Comparison of ENCODE assay signal across 8 mouse cellular contexts in the genomic region with DNA sequence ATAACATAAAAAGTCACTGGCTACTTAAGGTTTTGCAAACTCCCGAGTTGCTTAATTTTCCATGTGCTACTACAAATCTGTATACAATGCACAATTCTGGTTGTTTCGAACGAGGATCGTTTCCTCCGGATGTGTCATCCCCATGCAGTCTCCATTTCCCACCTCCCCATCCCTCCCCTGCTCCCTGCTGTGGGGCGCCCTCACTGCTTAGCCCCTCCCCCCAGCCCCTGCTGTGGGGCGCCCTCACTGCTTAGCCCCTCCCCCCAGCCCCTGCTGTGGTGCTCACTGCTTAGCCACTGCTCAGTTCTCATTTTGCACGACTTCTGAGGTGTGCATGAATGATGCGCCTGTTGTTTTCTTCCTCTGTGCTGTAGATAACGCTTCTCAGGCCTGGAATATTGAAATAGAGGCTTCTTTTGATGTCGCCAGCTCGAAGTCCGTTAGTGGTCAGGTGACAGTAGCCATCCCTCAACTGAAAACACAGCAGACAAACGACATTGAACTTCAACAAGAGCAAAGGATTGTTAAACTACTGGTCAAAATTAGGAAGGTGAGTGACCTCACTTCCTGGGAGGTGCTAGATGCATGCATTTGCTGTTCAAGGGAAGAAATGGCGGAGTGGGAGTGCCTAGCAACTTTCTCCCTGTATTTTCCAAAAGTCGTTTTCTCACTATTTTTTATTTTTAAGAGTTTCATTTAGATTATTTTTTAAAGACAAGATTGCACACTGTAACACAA. TPM values are rescaled to one million over a fixed set of nuclear protein-coding genes. Genes with fewer than 3 reads are reported as not detected.
DNase-seq lines count a peak whose midpoint lies in the region; ATAC-seq lines count a peak whose summit lies in the region.

No protein-coding gene starts in this region.

- no peaks in the 10 kb centered on the region for H3K36me3 ChIP-seq in hindbrain, embryonic 15.5 days
- no peaks in the 10 kb centered on the region for H3K36me3 ChIP-seq in hindbrain, embryonic 16.5 days (ENCODE audit: control insufficient read depth, insufficient read depth, low read length)
- no peaks in the 10 kb centered on the region for H3K36me3 ChIP-seq in embryonic facial prominence, embryonic 13.5 days
- peaks cover 3% of the 10 kb centered on the region; the same call in 1 of the 2 replicates for H3K36me3 ChIP-seq in liver, embryonic 12.5 days

- H3K27me3 ChIP-seq in hindbrain, embryonic 15.5 days: no peaks in the 10 kb centered on the region
- no peaks in the 10 kb centered on the region for H3K27me3 ChIP-seq in hindbrain, embryonic 16.5 days (replicated peaks; ENCODE audit: control insufficient read depth, insufficient read depth, low read length)
- no peaks in the 10 kb centered on the region for H3K27me3 ChIP-seq in embryonic facial prominence, embryonic 13.5 days
- H3K27me3 ChIP-seq in liver, embryonic 12.5 days (replicated peaks): no peaks in the 10 kb centered on the region

- no peaks in the 10 kb centered on the region for H3K4me1 ChIP-seq in hindbrain, embryonic 15.5 days (replicated peaks)
- no peaks in the 10 kb centered on the region for H3K4me1 ChIP-seq in hindbrain, embryonic 16.5 days (ENCODE audit: control insufficient read depth, insufficient read depth, low read depth, low read length)
- H3K4me1 ChIP-seq in embryonic facial prominence, embryonic 13.5 days: peaks cover 7% of the 10 kb centered on the region
- peaks cover 16% of the 10 kb centered on the region for H3K4me1 ChIP-seq in liver, embryonic 12.5 days

- ATAC-seq in hindbrain, embryonic 15.5 days (ENCODE audit: low FRiP score, low read depth): 0 out of 2 replicates have a peak, but pooled peaks have one; percentile 27
- ATAC-seq in hindbrain, embryonic 16.5 days: no peak
- no peak for ATAC-seq in embryonic facial prominence, embryonic 13.5 days (ENCODE audit: insufficient number of reproducible peaks, insufficient read depth, low FRiP score, low TSS enrichment, low read depth)
- peak; percentile 67 for ATAC-seq in liver, embryonic 12.5 days
- no peak for ATAC-seq in megakaryocyte-erythroid progenitor cell, adult 5-6 weeks (replicated peaks; ENCODE audit: low FRiP score, low TSS enrichment, poor library complexity, severe bottlenecking)

- H3K4me2 ChIP-seq in hindbrain, embryonic 15.5 days: no peak overlapping the region
- H3K4me2 ChIP-seq in hindbrain, embryonic 16.5 days (ENCODE audit: low read length): no peak overlapping the region
- H3K4me2 ChIP-seq in embryonic facial prominence, embryonic 13.5 days: peak overlapping the region; percentile 37
- peak overlapping the region; percentile 45 for H3K4me2 ChIP-seq in liver, embryonic 12.5 days

- no peak overlapping the region for H3K9ac ChIP-seq in hindbrain, embryonic 15.5 days
- H3K9ac ChIP-seq in hindbrain, embryonic 16.5 days (ENCODE audit: low read depth, low read length): no peak overlapping the region
- no peak overlapping the region for H3K9ac ChIP-seq in embryonic facial prominence, embryonic 13.5 days
- no peak overlapping the region for H3K9ac ChIP-seq in liver, embryonic 12.5 days

- no peak overlapping the region for H3K27ac ChIP-seq in hindbrain, embryonic 15.5 days (replicated peaks)
- no peak overlapping the region for H3K27ac ChIP-seq in hindbrain, embryonic 16.5 days (ENCODE audit: low read depth, low read length)
- H3K27ac ChIP-seq in embryonic facial prominence, embryonic 13.5 days: 0 out of 2 replicates have a peak overlapping the region, but pooled peaks have one; percentile 16
- peak overlapping the region; percentile 29; the same call in 1 of the 2 replicates for H3K27ac ChIP-seq in liver, embryonic 12.5 days

- H3K4me3 ChIP-seq in hindbrain, embryonic 15.5 days: no peak overlapping the region
- no peak overlapping the region for H3K4me3 ChIP-seq in hindbrain, embryonic 16.5 days (ENCODE audit: low read length)
- H3K4me3 ChIP-seq in embryonic facial prominence, embryonic 13.5 days: no peak overlapping the region
- no peak overlapping the region for H3K4me3 ChIP-seq in liver, embryonic 12.5 days

- H3K9me3 ChIP-seq in hindbrain, embryonic 15.5 days: no peaks in the 10 kb centered on the region
- H3K9me3 ChIP-seq in hindbrain, embryonic 16.5 days (ENCODE audit: control insufficient read depth, low read length): no peaks in the 10 kb centered on the region
- no peaks in the 10 kb centered on the region for H3K9me3 ChIP-seq in embryonic facial prominence, embryonic 13.5 days
- no peaks in the 10 kb centered on the region for H3K9me3 ChIP-seq in liver, embryonic 12.5 days (replicated peaks)

- 59% methylated on average over 16 of the region's 16 CpGs for WGBS in hindbrain, embryonic 15.5 days
- WGBS in hindbrain, embryonic 16.5 days: 64% methylated on average over 16 of the region's 16 CpGs
- WGBS in embryonic facial prominence, embryonic 13.5 days: 60% methylated on average over 16 of the region's 16 CpGs
- WGBS in liver, embryonic 12.5 days (ENCODE audit: insufficient replicate concordance): 30% methylated on average over 16 of the region's 16 CpGs

- DNase-seq in ES-CJ7 (ENCODE audit: low read depth, low spot score): peak; percentile 78
- no peak for DNase-seq in T-cell, adult 2 months (ENCODE audit: low spot score)
- no peak for DNase-seq in embryo, embryonic 9.5 days (ENCODE audit: extremely low spot score)

RNA-seq across cellular contexts. Expression of a gene that starts 37.4 kb away (rescaled TPM):
- 6.3 and 6.7 TPM in 2 replicates for polyA plus RNA-seq in hindbrain, embryonic 15.5 days (2015; fragmentation: Nextera tagmentation; extraction: Ambion mirVana)
- polyA plus RNA-seq in hindbrain, embryonic 16.5 days (2015; fragmentation: Nextera tagmentation; extraction: Ambion mirVana): 9.0 and 9.5 TPM in 2 replicates
- 5.8 and 6.1 TPM in 2 replicates for polyA plus RNA-seq in embryonic facial prominence, embryonic 13.5 days (2015; fragmentation: Nextera tagmentation; extraction: Ambion mirVana)
- 6.8 and 7.3 TPM in 2 replicates for polyA plus RNA-seq in liver, embryonic 12.5 days (2016; fragmentation: Nextera tagmentation; extraction: Ambion mirVana)
- 7.0 and 10.7 TPM in 2 replicates for total RNA-seq in megakaryocyte-erythroid progenitor cell, adult 5-6 weeks (2014; fragmentation: Nextera tagmentation)
- 16.4 and 22.3 TPM in 2 replicates for total RNA-seq in megakaryocyte-erythroid progenitor cell, adult 5-6 weeks (2017)

Comparison
In these comparisons a context has a peak if more than half of its experiments do, and no peak if none do; other contexts are left out.
1. ATAC-seq: peak in hindbrain, embryonic 15.5 days (single experiment) and liver, embryonic 12.5 days (single experiment); none in hindbrain, embryonic 16.5 days (single experiment), embryonic facial prominence, embryonic 13.5 days (single experiment) and megakaryocyte-erythroid progenitor cell, adult 5-6 weeks (single experiment).
2. H3K27ac ChIP-seq: peak in embryonic facial prominence, embryonic 13.5 days (single experiment) and liver, embryonic 12.5 days (single experiment); none in hindbrain, embryonic 15.5 days (single experiment) and hindbrain, embryonic 16.5 days (single experiment).
3. H3K4me2 ChIP-seq: peak in embryonic facial prominence, embryonic 13.5 days (single experiment) and liver, embryonic 12.5 days (single experiment); none in hindbrain, embryonic 15.5 days (single experiment) and hindbrain, embryonic 16.5 days (single experiment).